Mouse (Mus musculus) thymus, postnatal 4 days (tissue): ENCODE measurements around the gene Urb2.
A peak's percentile ranks its signal among the peaks of the same experiment; 100 is the strongest.
"Not testable (repeated sequence)": the region's sequence is repeated elsewhere in the genome, so short reads cannot be mapped to it uniquely, and the experiment has no call there.

Experiments used
- DNase-seq: peaks from one replicate; pipeline ENCODE4 v3.0.0; 2021

The Urb2 gene

GRCm38 (mm10) chr8:124021237-124022227 is at the start of gene Urb2, which contains the start of gene Taf5l:
Urb2 (plus strand) TSS chr8:124021508.
Taf5l (minus strand) TSS chr8:124021397.
- DNase-seq, result peak; percentile 97

- no peak for DNase-seq
Observed at GRCm38 (mm10) chr8:123973495-123973894, 47.8 kb upstream of the Urb2 start.

GRCm38 (mm10) chr8:123977499-123977898 is 43.8 kb upstream of the Urb2 start:
- no peak for DNase-seq

- DNase-seq, result no peak
Observed at GRCm38 (mm10) chr8:123978166-123978838, 43.0 kb upstream of the Urb2 start.

- no peak for DNase-seq
Observed at GRCm38 (mm10) chr8:123978926-123979325, 42.4 kb upstream of the Urb2 start.

- DNase-seq, result no peak
Observed at GRCm38 (mm10) chr8:123980239-123980638, 41.1 kb upstream of the Urb2 start.

GRCm38 (mm10) chr8:123981674-123982073 is 39.6 kb upstream of the Urb2 start:
- DNase-seq, result no peak

GRCm38 (mm10) chr8:123982291-123982793 is 39.0 kb upstream of the Urb2 start:
- DNase-seq, result peak; percentile 61

- DNase-seq, result peak; percentile 76
Observed at GRCm38 (mm10) chr8:123982826-123983400, 38.4 kb upstream of the Urb2 start, which contains the start of gene Abcb10. Abcb10 (minus strand) TSS chr8:123983122.

- DNase-seq, result no peak
Observed at GRCm38 (mm10) chr8:123988605-123989038, 32.7 kb upstream of the Urb2 start.

GRCm38 (mm10) chr8:123989128-123989527 is 32.2 kb upstream of the Urb2 start:
- no peak for DNase-seq

GRCm38 (mm10) chr8:123990277-123991049 is 30.8 kb upstream of the Urb2 start:
- DNase-seq, result no peak

- DNase-seq, result peak; percentile 33
Observed at GRCm38 (mm10) chr8:123992587-123992986, 28.7 kb upstream of the Urb2 start.

GRCm38 (mm10) chr8:123993597-123993996 is 27.7 kb upstream of the Urb2 start:
- no peak for DNase-seq

GRCm38 (mm10) chr8:123993997-123994396 is 27.3 kb upstream of the Urb2 start:
- DNase-seq, result no peak

GRCm38 (mm10) chr8:123999568-123999967 is 21.7 kb upstream of the Urb2 start:
- DNase-seq, result no peak

GRCm38 (mm10) chr8:124002546-124003108 is 18.7 kb upstream of the Urb2 start:
- DNase-seq, result no peak

GRCm38 (mm10) chr8:124007829-124008228 is 13.5 kb upstream of the Urb2 start:
- no peak for DNase-seq

- DNase-seq, result no peak
Observed at GRCm38 (mm10) chr8:124011580-124011979, 9.7 kb upstream of the Urb2 start.

- no peak for DNase-seq
Observed at GRCm38 (mm10) chr8:124011989-124012586, 9.2 kb upstream of the Urb2 start.

GRCm38 (mm10) chr8:124014299-124014698 is 7.0 kb upstream of the Urb2 start:
- DNase-seq, result not testable (repeated sequence)
